8 mouse cellular contexts compared by ENCODE assay signal in genomic region chr5:24443927-24444326, GRCm38 (mm10). TPM values are rescaled to one million over a fixed set of nuclear protein-coding genes. Genes with fewer than 3 reads are reported as not detected.
DNase-seq lines count a peak whose midpoint lies in the region; ATAC-seq and TF ChIP-seq lines count a peak whose summit lies in the region.

No protein-coding gene starts in this region.

- H3K4me1 ChIP-seq in kidney, adult 2 months (ENCODE audit: control insufficient read depth, insufficient read depth, low read length) = peaks cover 18% of the 10 kb centered on the region
- H3K4me1 ChIP-seq in hindbrain, embryonic 12.5 days = peaks cover 34% of the 10 kb centered on the region
- H3K4me1 ChIP-seq in midbrain, embryonic 14.5 days (ENCODE audit: control insufficient read depth, insufficient read depth, low read length) = peaks cover 24% of the 10 kb centered on the region

- no peaks in the 10 kb centered on the region for H3K27me3 ChIP-seq in kidney, adult 2 months (replicated peaks; ENCODE audit: control insufficient read depth, insufficient read depth, low read length)
- no peaks in the 10 kb centered on the region for H3K27me3 ChIP-seq in hindbrain, embryonic 12.5 days
- H3K27me3 ChIP-seq in midbrain, embryonic 14.5 days (ENCODE audit: control insufficient read depth, insufficient read depth, low read length) = no peaks in the 10 kb centered on the region

- no peak for ATAC-seq in hindbrain, embryonic 12.5 days (ENCODE audit: low FRiP score)
- no peak for ATAC-seq in midbrain, embryonic 14.5 days (ENCODE audit: low FRiP score, low TSS enrichment)
- ATAC-seq in activated CD4-positive, CD25-positive, alpha-beta regulatory T cell, adult 4 months = no peak

- 72% methylated on average over 12 of the region's 12 CpGs for WGBS in kidney, adult 2 months
- WGBS in hindbrain, embryonic 12.5 days = 79% methylated on average over 12 of the region's 12 CpGs
- WGBS in midbrain, embryonic 14.5 days = 83% methylated on average over 12 of the region's 12 CpGs

- no peaks in the 10 kb centered on the region for H3K9me3 ChIP-seq in hindbrain, embryonic 12.5 days (replicated peaks)
- no peaks in the 10 kb centered on the region for H3K9me3 ChIP-seq in midbrain, embryonic 14.5 days (ENCODE audit: control insufficient read depth, low read length)

- H3K27ac ChIP-seq in kidney, adult 2 months (ENCODE audit: insufficient read depth, low read depth, low read length) = no peak overlapping the region
- H3K27ac ChIP-seq in hindbrain, embryonic 12.5 days = no peak overlapping the region
- peak overlapping the region; percentile 89; the same call in 1 of the 2 replicates for H3K27ac ChIP-seq in midbrain, embryonic 14.5 days (replicated peaks; ENCODE audit: low read depth, low read length)

- peak overlapping the region; percentile 96 for H3K4me3 ChIP-seq in kidney, adult 2 months (ENCODE audit: insufficient read depth, low read depth, low read length)
- peak overlapping the region; percentile 84 for H3K4me3 ChIP-seq in hindbrain, embryonic 12.5 days
- peak overlapping the region; percentile 94 for H3K4me3 ChIP-seq in midbrain, embryonic 14.5 days (replicated peaks; ENCODE audit: low read depth, low read length)

- peak overlapping the region; percentile 96 for H3K4me2 ChIP-seq in hindbrain, embryonic 12.5 days (replicated peaks)
- H3K4me2 ChIP-seq in midbrain, embryonic 14.5 days (ENCODE audit: low read length) = peak overlapping the region; percentile 95

- no peaks in the 10 kb centered on the region for H3K36me3 ChIP-seq in kidney, adult 2 months (ENCODE audit: control insufficient read depth, insufficient read depth, low read length)
- H3K36me3 ChIP-seq in hindbrain, embryonic 12.5 days = peaks cover 39% of the 10 kb centered on the region
- H3K36me3 ChIP-seq in midbrain, embryonic 14.5 days (ENCODE audit: control insufficient read depth, insufficient read depth, low read length) = peaks cover 43% of the 10 kb centered on the region

- H3K9ac ChIP-seq in hindbrain, embryonic 12.5 days = peak overlapping the region; percentile 94
- peak overlapping the region; percentile 92; the same call in 1 of the 2 replicates for H3K9ac ChIP-seq in midbrain, embryonic 14.5 days (replicated peaks; ENCODE audit: low read length)

- TF ChIP-seq POLR2A in kidney, adult 2 months (IDR thresholded peaks at IDR 0.05; ENCODE audit: low read depth, low read length) = no peak

- no peak for TF ChIP-seq CTCF in kidney, adult 2 months (conservative IDR thresholded peaks at IDR 0.05; ENCODE audit: insufficient read depth, insufficient read length, low read depth, low read length)

- DNase-seq in kidney, adult 2 months = no peak
- DNase-seq in kidney, postnatal 36 days = no peak
- DNase-seq in cerebellum, postnatal 10 days = peak; percentile 54 to 58
- no peak for DNase-seq in midbrain, embryonic 14.5 days
- no peak for DNase-seq in layer of hippocampus, postnatal 25 days (ENCODE audit: extremely low spot score in 1 of 2, low spot score in 1 of 2)
- no peak for DNase-seq in adrenal gland, postnatal 14 days

RNA-seq across cellular contexts. Expression of gene Fastk, which starts 1.2 kb away (rescaled TPM):
- 291 and 403 TPM in 2 replicates for polyA plus RNA-seq in kidney, adult 2 months (2012; rRNA removed)
- polyA plus RNA-seq in hindbrain, embryonic 12.5 days (2016; fragmentation: Nextera tagmentation; extraction: Ambion mirVana) = 109 and 113 TPM in 2 replicates
- polyA plus RNA-seq in midbrain, embryonic 14.5 days (2014; fragmentation: Nextera tagmentation; extraction: Ambion mirVana) = 91.8 and 105 TPM in 2 replicates
- 100 to 1,000 TPM; 119 to 121 TPM for total RNA-seq in layer of hippocampus, postnatal 25 days (2021)
- polyA plus RNA-seq in activated CD4-positive, CD25-positive, alpha-beta regulatory T cell, adult 4 months (2017; shearing (Covaris generic)) = 10 to 100 TPM; 34.9 to 49.5 TPM
- total RNA-seq in adrenal gland, postnatal 14 days (2021) = 113 and 122 TPM in 2 replicates

RNA-seq across cellular contexts. Expression of gene Tmub1, which starts 3.7 kb away (rescaled TPM):
- 60.0 and 68.9 TPM in 2 replicates for polyA plus RNA-seq in kidney, adult 2 months (2012; rRNA removed)
- polyA plus RNA-seq in hindbrain, embryonic 12.5 days (2016; fragmentation: Nextera tagmentation; extraction: Ambion mirVana) = 32.6 and 36.7 TPM in 2 replicates
- 51.0 and 64.1 TPM in 2 replicates for polyA plus RNA-seq in midbrain, embryonic 14.5 days (2014; fragmentation: Nextera tagmentation; extraction: Ambion mirVana)
- total RNA-seq in layer of hippocampus, postnatal 25 days (2021) = 10 to 100 TPM; 21.2 to 27.2 TPM
- polyA plus RNA-seq in activated CD4-positive, CD25-positive, alpha-beta regulatory T cell, adult 4 months (2017; shearing (Covaris generic)) = 10 to 100 TPM; 51.1 to 65.5 TPM
- 8.6 and 10.6 TPM in 2 replicates for total RNA-seq in adrenal gland, postnatal 14 days (2021)

RNA-seq across cellular contexts. Expression of gene Agap3, which starts 8.1 kb away (rescaled TPM):
- polyA plus RNA-seq in kidney, adult 2 months (2012; rRNA removed) = 59.4 and 62.3 TPM in 2 replicates
- 83.7 and 86.2 TPM in 2 replicates for polyA plus RNA-seq in hindbrain, embryonic 12.5 days (2016; fragmentation: Nextera tagmentation; extraction: Ambion mirVana)
- 65.1 and 79.0 TPM in 2 replicates for polyA plus RNA-seq in midbrain, embryonic 14.5 days (2014; fragmentation: Nextera tagmentation; extraction: Ambion mirVana)
- 100 to 1,000 TPM; 611 to 653 TPM for total RNA-seq in layer of hippocampus, postnatal 25 days (2021)
- polyA plus RNA-seq in activated CD4-positive, CD25-positive, alpha-beta regulatory T cell, adult 4 months (2017; shearing (Covaris generic)) = 1 to 10 TPM; 3.9 to 6.0 TPM
- 64.0 and 72.0 TPM in 2 replicates for total RNA-seq in adrenal gland, postnatal 14 days (2021)

RNA-seq across cellular contexts. Expression of gene Slc4a2, which starts 20.3 kb away (rescaled TPM):
- polyA plus RNA-seq in kidney, adult 2 months (2012; rRNA removed) = 56.8 and 66.9 TPM in 2 replicates
- 38.1 and 39.9 TPM in 2 replicates for polyA plus RNA-seq in hindbrain, embryonic 12.5 days (2016; fragmentation: Nextera tagmentation; extraction: Ambion mirVana)
- polyA plus RNA-seq in midbrain, embryonic 14.5 days (2014; fragmentation: Nextera tagmentation; extraction: Ambion mirVana) = 14.8 TPM in 2 replicates
- total RNA-seq in layer of hippocampus, postnatal 25 days (2021) = 10 to 100 TPM; 31.7 to 34.4 TPM
- 10 to 100 TPM; 12.2 to 13.3 TPM for polyA plus RNA-seq in activated CD4-positive, CD25-positive, alpha-beta regulatory T cell, adult 4 months (2017; shearing (Covaris generic))
- total RNA-seq in adrenal gland, postnatal 14 days (2021) = 57.6 and 60.5 TPM in 2 replicates

RNA-seq across cellular contexts. Expression of gene Cdk5, which starts 20.6 kb away (rescaled TPM):
- polyA plus RNA-seq in kidney, adult 2 months (2012; rRNA removed) = 78.0 and 83.2 TPM in 2 replicates
- polyA plus RNA-seq in hindbrain, embryonic 12.5 days (2016; fragmentation: Nextera tagmentation; extraction: Ambion mirVana) = 61.0 and 63.8 TPM in 2 replicates
- polyA plus RNA-seq in midbrain, embryonic 14.5 days (2014; fragmentation: Nextera tagmentation; extraction: Ambion mirVana) = 110 and 136 TPM in 2 replicates
- total RNA-seq in layer of hippocampus, postnatal 25 days (2021) = 100 to 1,000 TPM; 126 to 130 TPM
- 10 to 100 TPM; 54.8 to 58.3 TPM for polyA plus RNA-seq in activated CD4-positive, CD25-positive, alpha-beta regulatory T cell, adult 4 months (2017; shearing (Covaris generic))
- total RNA-seq in adrenal gland, postnatal 14 days (2021) = 38.5 and 38.7 TPM in 2 replicates

Comparison
In these comparisons a context has a peak if more than half of its experiments do, and no peak if none do; other contexts are left out.
1. DNase-seq: peak in cerebellum, postnatal 10 days (2 of 2); none in kidney, adult 2 months (single experiment), kidney, postnatal 36 days (0 of 2), midbrain, embryonic 14.5 days (single experiment), layer of hippocampus, postnatal 25 days (0 of 2) and adrenal gland, postnatal 14 days (single experiment).
2. Peak in every context shown above with its lines, with median percentiles within 50 percentile points of each other: H3K4me3 ChIP-seq.